Mouse (Mus musculus) C2C12 (cell line): Measurements from ENCODE around the gene Capzb. TPM values are rescaled to one million over a fixed set of nuclear protein-coding genes. Genes with fewer than 3 reads are reported as not detected.

ENCODE experiments used
- H3K27me3 ChIP-seq: one replicate; pipeline ENCODE4 v1.6.1; 2011; ENCODE audit not compliant: control insufficient read depth, insufficient read depth, insufficient read length
- H3K36me3 ChIP-seq: one replicate; pipeline ENCODE4 v1.6.1; 2011; ENCODE audit not compliant: control insufficient read depth, insufficient read depth
- H3K4me3 ChIP-seq: one replicate; pipeline ENCODE4 v1.5.1; 2011; ENCODE audit warnings: mild to moderate bottlenecking, control low read depth; ENCODE audit not compliant: poor library complexity, insufficient read depth, severe bottlenecking
- H3K79me2 ChIP-seq: one replicate; pipeline ENCODE4 v1.6.1; 2011; ENCODE audit not compliant: control insufficient read depth, insufficient read depth
- H3K79me3 ChIP-seq: one replicate; pipeline ENCODE4 v1.6.1; 2011; ENCODE audit warnings: low read depth, control low read depth
- H3ac ChIP-seq: one replicate; pipeline ENCODE3; 2011; ENCODE audit warnings: low read depth; ENCODE audit not compliant: control insufficient read depth, insufficient read length
- CEBPB ChIP-seq: IDR thresholded peaks from one replicate; pipeline ENCODE4 v1.6.1; 2011; ENCODE audit warnings: low read depth, mild to moderate bottlenecking, control low read depth, moderate library complexity
- CTCF ChIP-seq: IDR thresholded peaks from one replicate; pipeline ENCODE4 v1.5.1; 2011; ENCODE audit not compliant: control insufficient read depth, insufficient read depth, insufficient read length
- FOSL1 ChIP-seq: IDR thresholded peaks from one replicate; pipeline ENCODE4 v1.8.0; 2011; ENCODE audit warnings: mild to moderate bottlenecking, low read length; ENCODE audit not compliant: poor library complexity, insufficient read depth, severe bottlenecking
- MAX ChIP-seq: IDR thresholded peaks from one replicate; pipeline ENCODE4 v1.6.1; 2011; ENCODE audit warnings: mild to moderate bottlenecking, control low read depth
- MYOD1 ChIP-seq: IDR thresholded peaks from one replicate; pipeline ENCODE4 v1.6.1; 2011; ENCODE audit warnings: low read depth; ENCODE audit not compliant: control insufficient read depth, insufficient read length
- MYOG ChIP-seq: IDR thresholded peaks from one replicate; pipeline ENCODE4 v1.6.1; 2011; ENCODE audit not compliant: control insufficient read depth, insufficient read length; ENCODE audit errors: extremely low read depth
- USF1 ChIP-seq: IDR thresholded peaks from one replicate; pipeline ENCODE4 v1.6.1; 2011; ENCODE audit warnings: low read depth, mild to moderate bottlenecking, control low read depth, moderate library complexity
- polyA plus RNA-seq: library from polyadenylated mRNA; unstranded; fragments of >200 nt; fragmentation: generic; extraction: Trizol; gene quantifications from one replicate; pipeline ENCODE4 v1.2.1, GENCODE M21; 2012; ENCODE audit warnings: missing spikeins

The Capzb gene
- polyA plus RNA-seq, 1 experiment, result 362 TPM

DNA sequence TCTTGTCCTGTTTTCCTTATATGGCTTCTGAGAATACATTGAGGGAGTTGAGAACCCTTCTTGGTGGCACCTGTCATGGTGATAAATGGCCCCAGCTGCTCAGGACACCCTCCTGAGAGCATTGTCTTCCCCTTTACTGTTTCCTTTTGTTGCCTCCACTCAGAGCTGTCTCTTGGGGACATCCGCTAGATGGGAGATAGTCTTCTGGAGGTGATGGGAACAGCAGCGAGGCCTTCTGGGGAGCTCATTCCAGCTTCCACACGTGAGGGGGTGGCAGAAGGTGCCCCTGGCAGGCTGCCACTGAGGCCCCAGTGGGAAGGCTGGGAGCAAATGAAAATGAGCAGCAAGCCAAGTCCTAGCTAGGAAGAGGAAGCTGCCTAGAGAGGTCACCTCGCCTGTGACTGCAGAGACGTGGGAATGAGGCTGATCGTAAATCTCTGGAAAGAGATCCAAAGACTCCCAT lies 90.3 kb downstream of the Capzb start:
- Histone ChIP-seq H3ac (no peak overlapping the region), H3K79me2 (peaks cover 4% of the 10 kb centered on the region), H3K79me3 (no peaks in the 10 kb centered on the region), H3K27me3 (no peaks in the 10 kb centered on the region), H3K4me3 (no peak overlapping the region), H3K36me3 (peaks cover 42% of the 10 kb centered on the region)
- TF ChIP-seq FOSL1 (no peak), MYOD1 (peak; percentile 41)

DNA sequence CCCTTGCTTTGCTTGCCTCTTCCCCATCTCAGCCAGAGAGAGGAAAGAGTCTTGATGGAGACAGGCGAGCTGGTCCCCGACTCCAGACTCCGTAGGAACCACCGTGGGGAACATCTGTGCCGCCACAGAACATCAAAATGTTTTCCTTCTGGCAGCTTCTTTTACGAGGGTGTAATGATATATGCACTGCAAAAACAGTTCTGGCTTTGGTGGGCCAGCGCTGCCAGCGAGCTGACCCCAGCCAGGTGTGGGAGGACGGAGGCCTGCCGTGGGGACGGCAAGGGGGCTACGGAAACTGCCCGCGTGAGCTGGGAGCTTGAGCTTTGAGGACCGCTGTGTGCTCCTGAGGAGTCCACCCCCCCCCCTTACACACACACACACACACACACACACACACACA lies 92.2 kb downstream of the Capzb start:
- Histone ChIP-seq H3K79me2 (no peaks in the 10 kb centered on the region), H3K4me3 (no peak overlapping the region), H3ac (no peak overlapping the region), H3K36me3 (peaks cover 56% of the 10 kb centered on the region), H3K27me3 (no peaks in the 10 kb centered on the region), H3K79me3 (no peaks in the 10 kb centered on the region)
- TF ChIP-seq CEBPB (no peak), CTCF (no peak), USF1 (no peak), FOSL1 (no peak), MYOD1 (no peak), MAX (no peak), MYOG (no peak)

DNA sequence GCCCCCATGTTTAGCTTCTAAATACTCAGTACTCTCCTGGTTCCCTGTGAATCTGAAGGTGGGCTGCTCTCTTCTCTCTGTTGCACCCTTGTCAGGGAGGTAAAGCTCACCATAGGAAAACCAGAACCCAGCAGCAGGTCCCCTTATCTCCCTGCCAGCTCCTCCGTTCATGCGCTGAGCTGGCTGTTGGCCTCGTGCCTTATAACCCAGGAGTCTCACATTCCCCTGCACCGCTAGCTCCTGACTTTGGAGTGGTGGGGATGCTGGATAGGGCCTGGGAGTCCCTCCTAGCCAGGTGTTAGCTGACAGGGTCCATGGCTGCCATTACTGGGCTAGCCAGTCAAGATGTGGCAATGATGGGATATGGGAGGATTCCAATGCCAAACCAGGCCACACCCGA lies 93.5 kb downstream of the Capzb start:
- Histone ChIP-seq H3K36me3 (peaks cover 57% of the 10 kb centered on the region), H3K79me2 (no peaks in the 10 kb centered on the region)
- no peak for TF ChIP-seq MYOD1
- TF ChIP-seq MYOG, result no peak
- no peak for TF ChIP-seq CTCF
- TF ChIP-seq MAX, result no peak
- no peak for TF ChIP-seq FOSL1
- TF ChIP-seq CEBPB, result no peak
- TF ChIP-seq USF1, result no peak

GRCm38 (mm10) chr4:139287122-139287863 lies 94.6 kb downstream of the Capzb start:
- TF ChIP-seq MYOG (no peak), CEBPB (no peak), CTCF (peak; percentile 89), MAX (peak; percentile 46), USF1 (no peak)
- H3K36me3 ChIP-seq, result peaks cover 58% of the 10 kb centered on the region

More for the DNA sequence above, 93.5 kb downstream of the Capzb start:
- H3K4me3 ChIP-seq, result no peak overlapping the region
- no peak overlapping the region for H3ac ChIP-seq
- H3K79me3 ChIP-seq, result no peaks in the 10 kb centered on the region
- no peaks in the 10 kb centered on the region for H3K27me3 ChIP-seq

GRCm38 (mm10) chr4:139289017-139289416 lies 96.3 kb downstream of the Capzb start:
- H3K36me3 ChIP-seq, result peaks cover 53% of the 10 kb centered on the region
- no peak overlapping the region for H3K4me3 ChIP-seq
- TF ChIP-seq MYOD1, result no peak
- no peak for TF ChIP-seq FOSL1
- peak; percentile 66 for TF ChIP-seq CTCF
- no peak for TF ChIP-seq MAX
- no peak overlapping the region for H3ac ChIP-seq
- H3K27me3 ChIP-seq, result no peaks in the 10 kb centered on the region
- H3K79me2 ChIP-seq, result no peaks in the 10 kb centered on the region
- H3K79me3 ChIP-seq, result no peaks in the 10 kb centered on the region

More at GRCm38 (mm10) chr4:139287122-139287863, 94.6 kb downstream of the Capzb start:
- no peak overlapping the region for H3K4me3 ChIP-seq
- H3K79me3 ChIP-seq, result no peaks in the 10 kb centered on the region
- H3K79me2 ChIP-seq, result no peaks in the 10 kb centered on the region
- H3K27me3 ChIP-seq, result no peaks in the 10 kb centered on the region
- H3ac ChIP-seq, result no peak overlapping the region

DNA sequence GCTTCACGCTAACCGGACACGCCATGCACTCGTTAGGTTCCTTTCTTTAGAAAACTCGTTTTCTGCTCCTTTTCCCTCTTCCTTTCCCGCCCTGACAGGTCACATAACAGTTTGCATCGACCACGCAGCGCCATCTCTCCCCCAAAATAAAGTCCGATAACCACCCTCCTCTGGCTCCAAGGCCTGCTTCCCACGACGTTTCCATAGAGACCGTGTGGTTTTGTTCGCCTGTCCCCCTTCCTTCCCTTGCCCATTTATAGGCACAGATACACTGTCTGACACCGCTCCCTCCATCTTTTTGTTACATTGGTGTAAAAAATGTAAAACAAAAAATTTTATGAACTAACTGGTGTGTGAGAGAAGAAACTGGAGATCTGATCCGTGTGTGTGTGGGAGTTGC lies 98.4 kb downstream of the Capzb start:
- Histone ChIP-seq H3K79me2 (no peaks in the 10 kb centered on the region), H3ac (no peak overlapping the region), H3K79me3 (no peaks in the 10 kb centered on the region), H3K27me3 (no peaks in the 10 kb centered on the region), H3K36me3 (peaks cover 53% of the 10 kb centered on the region), H3K4me3 (no peak overlapping the region)
- TF ChIP-seq CTCF (no peak), CEBPB (no peak), FOSL1 (no peak), MYOD1 (no peak), MAX (no peak), USF1 (no peak), MYOG (no peak)
